26 mouse cellular contexts compared by ENCODE assay signal in the genomic region with DNA sequence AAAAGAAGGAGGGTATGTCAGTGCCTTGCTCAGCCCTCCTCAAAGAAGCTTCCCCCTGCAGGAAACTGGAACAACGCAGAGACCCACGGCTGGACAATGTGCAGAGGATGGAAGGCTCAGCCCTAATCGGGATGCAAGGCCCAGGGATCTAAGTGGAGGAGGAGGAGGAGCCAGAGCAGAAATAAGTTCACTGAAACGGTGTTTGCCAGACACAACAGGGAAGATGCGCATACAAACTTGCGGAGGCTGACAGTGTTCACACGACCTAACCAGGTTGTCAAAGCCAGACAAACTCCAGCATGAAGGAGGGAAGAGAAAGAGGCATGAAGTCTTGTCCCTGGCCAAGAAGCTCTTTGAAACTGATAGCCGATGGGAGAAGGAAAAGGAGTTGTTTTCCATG.
A peak's percentile ranks its signal among the peaks of the same experiment; 100 is the strongest.
DNase-seq lines count a peak whose midpoint lies in the region; ATAC-seq and TF ChIP-seq lines count a peak whose summit lies in the region.
"Had no signal": no experiment of that assay in that cellular context is flagged by ENCODE, and none has a peak within 500 bp of the region (broad histone marks: within the 10 kb centered on the region; RNA-seq: fewer than 3 reads in every experiment).

No protein-coding gene starts in this region.

- H3K27ac ChIP-seq in ES-Bruce4 (ENCODE audit: insufficient read depth, low read length) = peak overlapping the region; percentile 12; the same call in 1 of the 2 replicates
- H3K27ac ChIP-seq in forebrain, embryonic 10.5 days = no peak overlapping the region
- H3K27ac ChIP-seq in forebrain, embryonic 15.5 days (replicated peaks) = no peak overlapping the region

- no peak for TF ChIP-seq CTCF in ES-Bruce4 (IDR thresholded peaks at IDR 0.05; ENCODE audit: low read depth, low read length)

- ATAC-seq in forebrain, embryonic 15.5 days (replicated peaks) = no peak
- ATAC-seq: activated CD4-positive, CD25-positive, alpha-beta regulatory T cell, adult 4 months; CD4-positive, CD25-positive, alpha-beta regulatory T cell, adult 4 months; Patski had no signal

- DNase-seq in ES-CJ7 (ENCODE audit: low read depth, low spot score) (peak; percentile 75), R1 (ENCODE audit: low read depth, low spot score) (peak; percentile 57), ZHBTc4 (ENCODE audit: low read depth, low spot score) (peak; percentile 51)
- no peak for DNase-seq in cerebellum, postnatal 36 days
- DNase-seq in forebrain, embryonic 10.5 days (ENCODE audit: extremely low spot score, low spot score) = no peak
- no peak for DNase-seq in embryo, embryonic 9.5 days (ENCODE audit: extremely low spot score)
- DNase-seq: adrenal gland, adult 2 months; adrenal gland, adult 8-10 months; adrenal gland, postnatal 10 days; adrenal gland, postnatal 14 days; adrenal gland, postnatal 25 days; adrenal gland, postnatal 36 days; B cell, adult 2 months; cerebellum, adult 11 months; cerebellum, adult 11-12 months; cerebellum, adult 18-20 months; cerebellum, adult 2 months; cerebellum, adult 8-10 months; cerebellum, adult 9-10 months had no signal

- TF ChIP-seq POLR2A in ES-Bruce4 (IDR thresholded peaks at IDR 0.05; ENCODE audit: insufficient read depth, low read length) = no peak

- 66% methylated on average over 8 of the region's 8 CpGs for WGBS in forebrain, embryonic 10.5 days
- WGBS in forebrain, embryonic 15.5 days = 63% methylated on average over 8 of the region's 8 CpGs

- H3K9ac ChIP-seq in ES-Bruce4 (ENCODE audit: low read depth, poor library complexity, severe bottlenecking) = no peak overlapping the region
- H3K9ac ChIP-seq in forebrain, embryonic 15.5 days (replicated peaks) = no peak overlapping the region

- H3K4me1 ChIP-seq in ES-Bruce4 (ENCODE audit: control insufficient read depth, insufficient read depth, low read length) = peaks cover 13% of the 10 kb centered on the region
- H3K4me1 ChIP-seq in forebrain, embryonic 10.5 days = 0 out of 2 replicates have a peak, but pooled peaks cover 9% of the 10 kb centered on the region
- H3K4me1 ChIP-seq in forebrain, embryonic 15.5 days = no peaks in the 10 kb centered on the region

- no peaks in the 10 kb centered on the region for H3K27me3 ChIP-seq in ES-Bruce4 (ENCODE audit: control insufficient read depth, insufficient read depth, low read length, poor library complexity, severe bottlenecking)
- peaks cover 4% of the 10 kb centered on the region; the same call in 1 of the 2 replicates for H3K27me3 ChIP-seq in forebrain, embryonic 10.5 days (ENCODE audit: poor library complexity, severe bottlenecking)
- H3K27me3 ChIP-seq in forebrain, embryonic 15.5 days = no peaks in the 10 kb centered on the region
- H3K27me3 ChIP-seq: CH12.LX, Patski had no signal

- no peaks in the 10 kb centered on the region for H3K9me3 ChIP-seq in ES-Bruce4 (replicated peaks; ENCODE audit: control insufficient read depth, insufficient read depth, low read length, poor library complexity, severe bottlenecking)
- H3K9me3 ChIP-seq in forebrain, embryonic 10.5 days = peaks cover 4% of the 10 kb centered on the region; the same call in 1 of the 2 replicates
- H3K9me3 ChIP-seq in forebrain, embryonic 15.5 days = no peaks in the 10 kb centered on the region

- no peak overlapping the region for H3K4me3 ChIP-seq in ES-Bruce4 (ENCODE audit: low read depth, low read length)
- no peak overlapping the region for H3K4me3 ChIP-seq in forebrain, embryonic 10.5 days
- no peak overlapping the region for H3K4me3 ChIP-seq in forebrain, embryonic 15.5 days

- no peaks in the 10 kb centered on the region for H3K36me3 ChIP-seq in ES-Bruce4 (ENCODE audit: control insufficient read depth, insufficient read depth, low read length, poor library complexity, severe bottlenecking)
- no peaks in the 10 kb centered on the region for H3K36me3 ChIP-seq in forebrain, embryonic 10.5 days (replicated peaks)
- no peaks in the 10 kb centered on the region for H3K36me3 ChIP-seq in forebrain, embryonic 15.5 days
- H3K36me3 ChIP-seq: G1E had no signal

- TF ChIP-seq EP300 in ES-Bruce4 (IDR thresholded peaks at IDR 0.05; ENCODE audit: insufficient read depth, low read depth, low read length) = no peak

- no peak overlapping the region for H3K4me2 ChIP-seq in forebrain, embryonic 15.5 days (replicated peaks)

Comparison
In these comparisons a context has a peak if more than half of its experiments do, and no peak if none do; other contexts are left out.
1. DNase-seq: peak in ES-CJ7 (single experiment), R1 (single experiment) and ZHBTc4 (single experiment); none in cerebellum, postnatal 36 days (0 of 2), forebrain, embryonic 10.5 days (single experiment) and embryo, embryonic 9.5 days (single experiment).